Mouse (Mus musculus): Measurements from ENCODE around the gene Rpusd3.
A peak's percentile ranks its signal among the peaks of the same experiment; 100 is the strongest.

Gene Rpusd3

DNA sequence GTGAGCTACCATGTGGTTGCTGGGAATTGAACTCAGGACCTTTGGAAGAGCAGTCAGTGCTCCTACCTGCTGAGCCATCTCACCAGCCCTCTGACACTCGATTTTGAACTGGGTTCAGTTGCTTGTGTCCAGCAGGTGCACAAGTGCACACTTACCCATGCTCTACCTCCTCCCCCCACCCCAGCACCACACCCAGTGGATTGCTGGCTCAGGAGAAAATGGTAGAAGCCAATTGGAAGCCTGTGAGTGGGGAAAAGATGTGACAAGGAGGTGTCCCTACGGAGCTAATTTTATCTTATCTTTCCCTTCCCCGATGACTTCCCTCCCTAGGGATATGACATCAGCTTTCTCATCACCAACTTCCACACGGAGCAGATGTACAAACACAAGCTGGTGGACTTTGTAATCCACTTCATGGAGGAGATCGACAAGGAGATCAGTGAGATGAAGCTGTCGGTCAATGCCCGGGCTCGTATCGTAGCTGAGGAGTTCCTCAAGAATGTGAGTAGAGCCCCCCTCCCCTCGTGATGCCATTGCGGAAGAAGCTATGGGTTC is 33.9 kb downstream of the Rpusd3 start:
- DNase-seq (ENCODE audit: low spot score), result peak; percentile 58

GRCm38 (mm10) chr6:113384351-113384927 is 34.7 kb downstream of the Rpusd3 start:
- no peak for DNase-seq (ENCODE audit: low spot score)

DNA sequence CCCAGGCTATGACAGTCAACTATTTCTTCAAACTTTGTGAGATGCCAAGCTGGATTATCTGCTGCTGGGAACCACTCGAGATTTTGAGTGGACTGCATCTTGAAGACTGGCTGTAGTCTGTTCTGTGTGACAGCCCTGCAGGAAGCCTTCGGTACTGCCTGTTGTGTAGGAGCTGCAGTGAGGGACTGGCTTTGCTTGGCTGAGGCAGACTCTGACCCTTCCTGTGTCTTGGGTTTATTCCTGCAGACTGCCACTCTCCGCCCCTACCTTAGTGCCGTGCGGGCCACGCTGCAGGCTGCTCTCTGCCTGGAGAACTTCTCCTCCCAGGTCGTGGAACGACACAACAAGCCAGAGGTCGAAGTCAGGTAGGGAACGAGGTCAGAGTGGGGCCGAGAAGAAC is 38.7 kb downstream of the Rpusd3 start:
- peak; percentile 29 for DNase-seq (ENCODE audit: low spot score)

GRCm38 (mm10) chr6:113379246-113379645 is 39.9 kb downstream of the Rpusd3 start:
- no peak for DNase-seq (ENCODE audit: low spot score)

DNA sequence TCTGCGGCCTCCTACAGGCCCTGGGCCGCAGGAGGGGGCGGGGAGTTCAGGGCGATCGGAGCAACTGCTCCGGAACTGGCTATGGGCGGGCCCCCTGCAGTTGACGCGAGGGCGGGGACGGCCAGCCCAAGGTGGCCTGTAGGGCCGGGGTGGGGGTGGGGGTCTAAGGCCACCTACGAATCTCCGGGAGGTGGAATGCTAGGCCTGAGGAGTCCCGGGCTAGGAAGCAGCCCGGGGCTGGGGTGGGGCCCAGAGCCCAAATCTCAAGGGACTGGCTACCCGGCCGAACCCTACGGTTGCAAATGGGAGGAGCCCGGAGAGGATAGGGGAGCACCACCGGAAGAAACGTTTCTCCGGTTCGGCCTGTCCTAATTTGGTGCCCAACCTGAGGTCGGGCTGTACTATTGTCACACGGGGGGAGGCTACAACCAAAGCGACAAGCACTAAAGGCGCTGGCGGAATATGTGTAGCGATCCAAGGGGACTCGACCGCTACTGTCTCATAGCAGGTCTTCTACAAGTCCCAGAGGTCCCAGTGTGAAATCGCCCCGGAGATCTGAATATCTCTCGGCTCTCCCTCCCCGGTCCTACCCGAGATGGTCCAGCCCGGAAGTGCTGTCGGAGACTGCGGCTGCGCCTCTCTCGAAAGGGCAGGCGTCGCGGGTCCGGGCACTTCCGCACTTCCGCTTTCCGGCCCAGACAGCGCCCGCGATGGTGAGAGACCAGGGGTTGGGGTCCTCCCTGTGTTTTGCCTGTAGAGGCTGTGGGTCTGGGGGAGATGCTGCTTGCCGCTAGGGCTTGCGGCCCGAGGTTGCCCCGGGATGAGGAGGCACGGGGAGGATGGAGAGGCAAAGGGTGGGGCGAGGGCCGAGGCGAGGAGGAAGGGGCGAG is 41.4 kb downstream of the Rpusd3 start, which contains the start of the genes Tada3 and Arpc4:
Gene Tada3 (minus strand): TSS at position 388 of the 890 bp plus-strand sequence.
Gene Arpc4 (plus strand): TSS at position 620 of the 890 bp plus-strand sequence.
- peak; percentile 95 for DNase-seq (ENCODE audit: low spot score)

DNA sequence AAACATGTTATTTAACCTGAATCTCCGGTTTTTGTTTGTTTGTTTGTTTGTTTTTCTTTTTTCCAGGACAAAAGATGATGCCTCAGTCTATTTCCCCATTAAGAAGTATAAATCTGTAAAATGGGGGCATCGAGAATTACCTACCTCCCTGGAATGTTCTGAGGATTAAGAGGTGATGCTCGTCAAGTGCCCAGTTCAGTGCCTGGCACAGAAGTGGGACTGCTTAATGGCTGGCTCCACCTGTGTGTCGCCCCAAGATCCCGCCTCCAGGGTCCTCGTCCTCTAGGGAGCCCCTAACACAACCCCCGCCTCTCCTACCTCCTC is 42.0 kb downstream of the Rpusd3 start:
- no peak for DNase-seq (ENCODE audit: low spot score)

DNA sequence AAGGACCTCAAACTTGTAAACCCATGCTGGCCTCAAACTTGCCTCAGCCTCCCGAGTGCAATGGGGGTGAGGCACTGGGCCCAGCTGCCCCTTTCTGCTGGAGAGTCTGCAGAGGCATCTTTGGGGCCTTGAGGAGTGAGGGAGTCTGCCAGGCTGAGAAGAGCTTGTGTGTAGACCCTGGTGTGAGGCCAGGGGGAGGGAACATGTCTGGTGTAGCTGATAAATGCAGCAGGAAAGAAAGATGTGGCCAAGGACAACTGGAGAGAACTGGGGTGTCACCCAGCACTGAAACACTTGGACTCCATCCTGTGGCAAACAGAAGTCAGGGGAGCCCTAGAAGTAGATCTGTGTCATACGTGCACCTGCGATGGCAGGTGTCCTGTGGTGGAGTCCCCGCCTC is 45.6 kb downstream of the Rpusd3 start:
- no peak for DNase-seq (ENCODE audit: low spot score)

GRCm38 (mm10) chr6:113370194-113370929 is 48.8 kb downstream of the Rpusd3 start:
- DNase-seq (ENCODE audit: low spot score), result no peak

GRCm38 (mm10) chr6:113368577-113368976 is 50.6 kb downstream of the Rpusd3 start:
- no peak for DNase-seq (ENCODE audit: low spot score)

DNA sequence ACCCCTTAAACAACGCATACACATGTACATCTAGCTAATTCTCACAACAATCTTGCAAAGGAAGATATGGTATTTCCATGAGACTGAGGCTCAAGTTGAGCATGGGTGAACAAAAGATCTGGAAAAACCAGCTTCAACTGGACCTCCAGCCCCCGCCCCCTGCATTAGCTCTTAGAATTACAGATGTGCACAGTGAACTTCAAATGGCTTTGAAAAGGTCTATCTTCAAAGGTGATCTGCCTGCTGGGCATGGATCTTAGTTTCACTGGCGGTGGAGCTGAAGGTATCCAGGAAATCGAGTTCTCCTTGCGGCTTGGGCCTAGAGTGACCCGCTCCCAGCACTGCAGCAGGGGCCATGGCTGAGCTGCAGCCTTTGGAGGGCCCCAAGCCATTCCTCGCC is 51.0 kb downstream of the Rpusd3 start:
- DNase-seq (ENCODE audit: low spot score), result no peak

DNA sequence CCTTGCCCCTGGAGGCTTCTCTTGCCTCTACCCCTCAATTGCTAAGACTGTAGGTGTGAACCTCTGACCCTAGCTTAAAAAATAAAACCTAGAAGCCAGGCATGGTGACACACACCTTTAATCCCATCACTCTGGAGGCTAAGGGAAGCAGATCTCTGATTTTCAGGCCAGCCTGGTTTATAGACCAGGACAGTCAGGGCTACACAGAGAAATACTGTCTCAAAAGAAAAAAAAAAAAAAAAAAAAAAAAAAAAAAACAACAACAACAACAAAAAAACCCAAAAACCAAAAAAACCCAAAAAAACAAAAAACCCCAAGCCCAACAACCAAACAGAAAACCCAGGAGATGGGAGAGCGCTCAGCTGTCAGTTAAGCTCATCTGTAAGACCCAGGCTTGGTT is 51.6 kb downstream of the Rpusd3 start:
- DNase-seq (ENCODE audit: low spot score), result no peak

- DNase-seq (ENCODE audit: low spot score), result no peak
These were observed 52.5 kb downstream of the Rpusd3 start for GRCm38 (mm10) chr6:113366639-113367038.
